Mouse (Mus musculus) Patski (cell line): Measurements from ENCODE around the gene Scamp4. TPM values are rescaled to one million over a fixed set of nuclear protein-coding genes. Genes with fewer than 3 reads are reported as not detected.

Experiments used
- ATAC-seq: fragments of 100-300 bp; one replicate; pipeline ENCODE4 v1.8.0; 2021
- CTCF ChIA-PET: fragments of 350-600 bp; sonication (Branson Sonifier 250); formaldehyde crosslinking; loops from one replicate; lab custom pipeline; 2022; ENCODE audit warnings: inconsistent platforms; lab: Charles Lee
- POLR2A ChIA-PET: fragments of 350-600 bp; sonication (Branson Sonifier 250); formaldehyde crosslinking; loops from one replicate; lab custom pipeline; 2022; ENCODE audit warnings: antibody characterized with exemption, inconsistent platforms; lab: Charles Lee
- DNase-seq: peaks from one replicate; pipeline ENCODE4 v3.0.0-alpha.2; 2011; ENCODE audit warnings: low read depth, low spot score
- H3K27me3 ChIP-seq: fragments of 371-371 bp; one replicate; pipeline ENCODE4 v1.5.1; 2021
- CTCF ChIP-seq: fragments of 100-300 bp; IDR thresholded peaks from one replicate; pipeline ENCODE4 v1.5.1; 2021
- in situ Hi-C: fragments of 300-500 bp; cut with MboI; formaldehyde crosslinking; loops from 3 replicates; pipeline ENCODE4 v1.11.1; 2018; ENCODE audit warnings: low pct_unique_long_range_greater_than_20kb, mixed read lengths
- polyA plus RNA-seq: library from polyadenylated mRNA; unstranded; gene quantifications from one replicate; pipeline ENCODE4 v1.2.3, GENCODE M21; 2021

Gene Scamp4
- polyA plus RNA-seq, 1 experiment from 2014 or later: 76.6 TPM

DNA sequence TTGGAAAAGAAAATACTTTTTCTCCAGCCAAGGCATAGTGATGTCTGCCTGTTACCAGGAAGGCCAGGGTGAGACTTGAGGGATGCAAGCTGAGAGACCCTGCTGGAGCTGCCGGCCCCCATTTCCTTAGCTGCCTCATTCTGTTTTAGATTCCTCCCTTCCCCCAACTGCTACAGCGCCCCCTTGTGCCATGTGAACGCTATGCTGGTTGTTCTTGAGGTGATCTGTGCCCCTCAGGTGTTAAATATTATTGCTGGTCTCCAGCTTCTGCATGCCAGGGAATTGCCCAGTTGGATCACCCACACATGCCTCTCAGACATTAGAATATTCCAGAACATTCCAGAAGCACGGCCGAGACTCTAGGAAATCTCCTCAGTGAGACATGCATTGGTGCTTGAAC, 58.5 kb downstream of the Scamp4 start:
- ATAC-seq (no peak), DNase-seq (no peak)
- TF ChIP-seq CTCF: no peak
- H3K27me3 ChIP-seq: no peaks in the 10 kb centered on the region
- ChIA-PET CTCF (interaction anchor here (0.7 to 4.8 kb wide), 12 partner anchors 9 to 94 kb away, joined by 3 to 52 read pairs (median 4); partner anchors contain the start of genes Csnk1g2 and Mknk2), POLR2A (interaction anchor here (2.4 kb wide), 1 partner anchor 14 kb away, joined by 16 read pairs; no protein-coding TSS in a partner anchor)
- in situ Hi-C loops: no loop called here

DNA sequence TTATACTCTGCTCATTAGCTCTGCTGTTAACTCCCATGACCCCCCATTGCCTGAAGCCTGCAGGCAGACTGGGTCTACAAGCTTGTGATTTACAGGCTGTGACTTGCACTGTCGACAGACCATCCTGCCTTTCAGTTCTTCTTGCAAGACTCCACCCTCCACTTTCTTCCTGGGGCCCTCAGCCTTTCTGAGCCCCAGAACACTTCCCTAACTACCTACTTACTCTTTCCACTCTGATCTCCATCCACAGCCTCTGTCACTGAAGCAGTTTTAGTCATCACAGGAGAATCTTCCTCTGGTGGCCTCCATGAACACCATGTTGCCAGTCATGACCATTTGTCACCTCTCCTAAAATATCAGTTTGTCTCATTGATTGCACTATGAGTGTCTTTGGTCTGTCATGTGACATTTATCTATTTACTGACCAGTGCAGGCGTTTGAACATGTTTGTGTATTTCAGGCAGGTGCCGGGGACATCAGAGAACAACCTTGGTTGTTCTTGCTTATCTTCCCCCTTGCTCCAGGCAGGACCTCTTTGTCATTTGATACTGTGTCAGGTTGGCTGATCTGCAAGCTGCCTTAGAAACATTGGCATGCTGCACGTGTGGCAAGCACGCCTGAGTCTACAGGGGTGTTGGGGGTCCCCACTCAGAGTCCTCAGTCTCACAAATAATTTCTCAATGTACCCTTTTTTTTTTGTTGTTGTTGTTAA, 61.0 kb downstream of the Scamp4 start:
- in situ Hi-C loops: no loop called here
- no peak for TF ChIP-seq CTCF
- DNase-seq (no peak), ATAC-seq (no peak)
- CTCF ChIA-PET: interaction anchor here (0.8 to 4.8 kb wide), 4 partner anchors 11 to 24 kb away, joined by 3 to 52 read pairs (median 4); partner anchors contain the start of gene Mknk2
- POLR2A ChIA-PET: interaction anchor here (1.0 to 7.5 kb wide), 2 partner anchors 14 to 73 kb away, joined by 3 to 78 read pairs; partner anchors contain the start of gene Mknk2
- no peaks in the 10 kb centered on the region for H3K27me3 ChIP-seq

DNA sequence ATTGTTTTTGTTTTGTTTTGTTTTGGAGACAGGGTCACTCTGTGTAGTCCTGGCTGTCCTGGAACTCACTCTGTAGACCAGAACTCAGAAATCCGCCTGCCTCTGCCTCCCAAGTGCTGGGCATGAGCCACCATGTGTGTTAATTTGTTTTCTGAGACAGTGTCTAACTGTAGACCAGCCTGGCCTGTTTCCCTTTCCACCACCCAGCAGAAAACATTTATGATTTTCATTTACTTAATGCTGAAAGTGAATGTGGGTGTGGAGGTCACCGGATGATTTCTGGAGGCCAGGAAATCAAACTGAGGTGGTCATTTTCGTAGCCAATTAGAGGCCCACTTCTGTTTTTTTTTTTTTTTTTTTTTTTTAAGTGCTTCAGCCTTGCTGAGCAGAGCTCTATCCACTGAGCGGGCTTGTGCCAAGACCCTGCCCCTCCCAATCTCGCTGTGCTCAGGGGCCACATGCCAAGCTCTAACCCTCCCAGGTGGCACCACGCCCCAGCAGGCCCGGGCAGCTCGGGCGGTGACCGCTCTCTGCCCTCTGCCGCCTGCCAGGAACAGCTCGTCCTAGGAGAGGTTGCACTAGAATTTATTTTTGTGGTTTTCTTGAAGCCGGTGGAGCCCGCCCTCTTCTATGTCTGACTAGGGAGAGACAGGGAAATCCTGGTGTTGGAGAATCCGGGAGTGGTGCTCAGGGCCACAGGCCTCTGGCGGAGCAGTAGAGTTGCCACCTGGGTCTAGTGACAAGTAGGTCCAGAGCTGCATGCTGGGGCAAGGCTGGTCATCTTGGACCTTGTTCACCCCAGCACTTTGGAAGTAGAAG, 61.7 kb downstream of the Scamp4 start:
- in situ Hi-C loops: no loop called here
- ChIA-PET POLR2A (interaction anchor here (1.0 to 7.5 kb wide), 2 partner anchors 13 to 72 kb away, joined by 3 to 78 read pairs; partner anchors contain the start of gene Mknk2), CTCF (interaction anchor here (0.8 to 1.7 kb wide), 3 partner anchors 11 to 86 kb away, joined by 3 to 7 read pairs (median 4); partner anchors contain the start of gene Mknk2)
- no peak for TF ChIP-seq CTCF
- no peaks in the 10 kb centered on the region for H3K27me3 ChIP-seq
- no peak for DNase-seq
- peak; percentile 52 for ATAC-seq

DNA sequence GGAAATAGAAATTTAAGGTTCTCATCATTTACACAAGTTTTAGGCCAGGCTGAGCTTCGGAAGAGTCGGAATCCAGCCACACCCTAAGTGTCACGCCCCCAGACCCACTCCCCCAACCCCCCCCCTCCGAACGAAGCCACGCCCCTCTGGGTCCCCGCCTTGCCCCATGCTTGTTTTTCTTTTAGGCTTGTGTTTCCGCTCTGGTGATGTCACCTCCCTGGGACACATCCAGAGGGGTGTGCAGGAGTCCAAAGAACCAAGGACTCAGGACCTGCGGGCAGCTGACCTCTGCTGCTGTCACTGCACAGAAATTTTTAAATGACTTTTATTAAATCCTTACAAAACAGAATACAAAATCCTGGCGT, 62.3 kb downstream of the Scamp4 start:
- CTCF ChIA-PET: interaction anchor here (1.4 to 1.7 kb wide), 2 partner anchors 12 to 86 kb away, joined by 3 to 7 read pairs; no protein-coding TSS in a partner anchor
- in situ Hi-C loops: no loop called here
- peak; percentile 19 for ATAC-seq
- TF ChIP-seq CTCF: no peak
- DNase-seq: no peak
- no peaks in the 10 kb centered on the region for H3K27me3 ChIP-seq
- POLR2A ChIA-PET: interaction anchor here (1.0 to 7.5 kb wide), 2 partner anchors 13 to 72 kb away, joined by 3 to 78 read pairs; partner anchors contain the start of gene Mknk2

Other genes starting within 250 kb of the Scamp4 start
- 0.62 TPM for gene Plk5, start 246.4 kb upstream of the Scamp4 start, polyA plus RNA-seq
- gene Mex3d, start 215.2 kb upstream of the Scamp4 start, polyA plus RNA-seq: 30.6 TPM
- gene Mbd3, start 203.3 kb upstream of the Scamp4 start, polyA plus RNA-seq: 181 TPM
- 535 TPM for gene Uqcr11, start 196.0 kb upstream of the Scamp4 start, polyA plus RNA-seq
- 96.9 TPM for gene Tcf3, start 169.2 kb upstream of the Scamp4 start, polyA plus RNA-seq
- not detected for gene Onecut3, start 108.0 kb upstream of the Scamp4 start, polyA plus RNA-seq
- 0.24 TPM for gene Atp8b3, start 63.7 kb upstream of the Scamp4 start, polyA plus RNA-seq
- gene Rexo1, start 41.3 kb upstream of the Scamp4 start, polyA plus RNA-seq: 32.2 TPM
- 18.7 TPM for gene Klf16, start 25.6 kb upstream of the Scamp4 start, polyA plus RNA-seq
- 74.3 TPM for gene Abhd17a, start 12.5 kb upstream of the Scamp4 start, polyA plus RNA-seq
- 4.7 TPM for gene Adat3, start within 50 bp of the Scamp4 start, polyA plus RNA-seq
- 1.7 TPM for gene Gm49322, start 3.1 kb downstream of the Scamp4 start, polyA plus RNA-seq
- 164 TPM for gene Csnk1g2, start 20.0 kb downstream of the Scamp4 start, polyA plus RNA-seq
- 70.4 TPM for gene Btbd2, start 54.2 kb downstream of the Scamp4 start, polyA plus RNA-seq
- 124 TPM for gene Mknk2, start 75.2 kb downstream of the Scamp4 start, polyA plus RNA-seq
- 15.9 TPM for gene Mob3a, start 99.1 kb downstream of the Scamp4 start, polyA plus RNA-seq
- 12.0 TPM for gene Izumo4, start 99.3 kb downstream of the Scamp4 start, polyA plus RNA-seq
- 103 TPM for gene Ap3d1, start 139.4 kb downstream of the Scamp4 start, polyA plus RNA-seq
- 24.0 TPM for gene Dot1l, start 152.3 kb downstream of the Scamp4 start, polyA plus RNA-seq
- 66.7 TPM for gene Sf3a2, start 195.3 kb downstream of the Scamp4 start, polyA plus RNA-seq
- 77.0 TPM for gene Plekhj1, start 195.8 kb downstream of the Scamp4 start, polyA plus RNA-seq
- gene Amh, start 202.4 kb downstream of the Scamp4 start, polyA plus RNA-seq: 0.47 TPM
- not detected for gene Jsrp1, start 210.6 kb downstream of the Scamp4 start, polyA plus RNA-seq
- gene Oaz1, start 223.8 kb downstream of the Scamp4 start, polyA plus RNA-seq: 618 TPM
- gene Lingo3, start 241.2 kb downstream of the Scamp4 start, polyA plus RNA-seq: 0.10 TPM